Mouse (Mus musculus) adrenal gland, postnatal 25 days (tissue): ENCODE data around the gene Gm5294. TPM values are rescaled to one million over a fixed set of nuclear protein-coding genes. Genes with fewer than 3 reads are reported as not detected.
A peak's percentile ranks its signal among the peaks of the same experiment; 100 is the strongest.

Source experiments
- DNase-seq: peaks from one replicate; pipeline ENCODE4 v3.0.0; 2021; ENCODE audit warnings: mixed read lengths
- total RNA-seq: library from RNA; stranded (reverse); gene quantifications from 2 replicates; pipeline ENCODE4 v1.2.3, GENCODE M21; 2021

Gm5294 gene
- total RNA-seq, 1 experiment from 2014 or later: not detected

- DNase-seq: no peak
These were observed 30.0 kb downstream of the Gm5294 start for GRCm38 (mm10) chr5:138849682-138850461.

- no peak for DNase-seq
These were observed 30.6 kb downstream of the Gm5294 start for GRCm38 (mm10) chr5:138850462-138850844.

- no peak for DNase-seq
These were observed 31.5 kb downstream of the Gm5294 start for GRCm38 (mm10) chr5:138851296-138851780.

- DNase-seq: no peak
These were observed 32.3 kb downstream of the Gm5294 start for GRCm38 (mm10) chr5:138852151-138852550.

- no peak for DNase-seq
These were observed 33.5 kb downstream of the Gm5294 start for GRCm38 (mm10) chr5:138853349-138853748.

GRCm38 (mm10) chr5:138857010-138857617 is 37.2 kb downstream of the Gm5294 start:
- peak; percentile 86 for DNase-seq

- DNase-seq: peak; percentile 56
These were observed 38.0 kb downstream of the Gm5294 start for GRCm38 (mm10) chr5:138857811-138858251.

GRCm38 (mm10) chr5:138863681-138864146 is 43.8 kb downstream of the Gm5294 start:
- DNase-seq: no peak

GRCm38 (mm10) chr5:138864166-138864565 is 44.3 kb downstream of the Gm5294 start:
- DNase-seq: no peak

- no peak for DNase-seq
These were observed 45.0 kb downstream of the Gm5294 start for GRCm38 (mm10) chr5:138864880-138865279.

- no peak for DNase-seq
These were observed 45.8 kb downstream of the Gm5294 start for GRCm38 (mm10) chr5:138865637-138866036.

Other genes with a start within 250 kb of the Gm5294 start
- 19.5 and 21.8 TPM in 2 replicates for gene Zfp68, start 200.3 kb upstream of the Gm5294 start, total RNA-seq
- 6.5 and 6.6 TPM in 2 replicates for gene A430033K04Rik, start 197.2 kb upstream of the Gm5294 start, total RNA-seq
- 13.2 and 13.8 TPM in 2 replicates for gene Fam20c, start 65.6 kb upstream of the Gm5294 start, total RNA-seq
- 29.5 and 30.0 TPM in 2 replicates for gene Pdgfa, start 177.3 kb downstream of the Gm5294 start, total RNA-seq